Mouse (Mus musculus) cerebral cortex, adult 2 months (tissue): ENCODE results near the gene Mlx.

Experiments
- WGBS: fragments of 180-500 bp; shearing (Covaris S2); methylation state at CpG from one replicate; pipeline ENCODE4 v1.1.7; 2018; 5-methylcytosine and 5-hydroxymethylcytosine counted together

The Mlx gene

DNA sequence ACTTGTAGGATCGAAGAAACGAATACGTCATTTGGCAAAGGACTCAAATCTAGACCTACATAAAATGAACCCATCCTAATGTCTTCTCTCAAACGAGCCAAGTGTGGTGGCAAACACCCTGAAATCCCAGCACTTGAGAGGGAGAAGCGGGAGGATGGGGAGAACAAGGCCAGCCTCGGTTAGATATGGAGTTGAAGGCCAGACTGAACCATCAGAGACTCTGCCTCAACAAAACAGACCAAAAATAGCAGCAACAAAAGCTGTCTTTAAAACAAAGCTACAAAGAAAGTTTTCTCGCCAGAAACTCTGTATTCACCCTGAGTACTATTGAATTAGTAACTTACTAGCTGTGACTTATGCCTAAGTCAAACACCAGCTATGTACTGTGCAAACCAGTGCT is 49.9 kb downstream of the Mlx start:
- WGBS, result 79% methylated on average over 7 of the region's 7 CpGs

GRCm38 (mm10) chr11:101138536-101139181 is 51.6 kb downstream of the Mlx start:
- 34% methylated on average over 15 of the region's 15 CpGs for WGBS

DNA sequence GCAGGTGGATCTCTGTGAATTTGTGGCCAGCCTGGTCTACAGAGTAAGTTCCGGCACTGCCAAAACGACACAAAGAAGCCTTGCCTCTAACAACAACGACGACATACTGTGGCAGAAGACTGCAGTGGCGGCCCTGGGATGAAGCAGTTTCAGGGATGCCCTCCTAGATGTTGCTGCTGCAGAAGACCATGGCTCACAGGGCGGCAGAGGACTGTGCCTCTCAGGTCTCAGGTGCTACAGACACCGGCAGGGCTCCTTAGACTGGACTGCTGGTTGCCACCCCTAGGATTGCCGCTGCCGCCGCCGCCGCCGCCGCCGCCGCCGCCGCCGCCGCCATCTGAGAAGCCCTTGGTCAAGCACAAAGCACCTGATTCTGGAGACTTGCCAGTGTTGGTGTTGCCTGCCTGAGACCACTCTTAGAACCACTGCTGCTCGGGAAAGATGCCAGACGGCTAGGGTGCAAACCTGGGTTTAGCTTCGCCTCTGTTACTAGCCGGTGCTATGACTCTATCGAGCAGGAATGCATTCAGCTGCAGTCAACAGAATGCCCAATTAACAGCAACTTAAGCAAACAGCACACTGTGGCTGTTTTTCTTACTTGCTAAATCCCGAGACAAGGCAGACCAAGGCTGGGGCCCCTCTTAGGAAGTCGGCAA is 53.2 kb downstream of the Mlx start:
- WGBS, result 17% methylated on average over 27 of the region's 27 CpGs

DNA sequence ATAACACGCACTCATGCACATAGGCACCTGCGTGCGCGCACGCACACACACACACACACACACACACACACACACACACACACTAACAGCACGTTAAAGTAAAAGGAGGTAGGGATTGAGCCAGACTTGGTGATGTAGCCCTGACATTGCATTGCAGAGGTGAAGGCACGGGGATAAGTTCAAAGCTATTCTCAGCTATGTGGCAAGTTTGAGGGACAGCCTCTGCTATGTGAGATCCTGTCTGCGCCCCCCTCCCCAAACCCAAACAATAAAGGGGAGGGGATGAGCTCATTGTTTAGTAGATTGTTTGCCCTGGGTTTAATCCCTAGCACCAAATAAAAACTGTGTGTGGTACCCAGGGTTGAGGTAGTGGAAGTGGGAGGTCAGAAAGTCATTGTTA is 54.0 kb downstream of the Mlx start:
- 89% methylated on average over 8 of the region's 8 CpGs for WGBS
